Mouse (Mus musculus): ENCODE data around the gene Esr1.
"Not testable (repeated sequence)": the region's sequence is repeated elsewhere in the genome, so short reads cannot be mapped to it uniquely, and the experiment has no call there.

The Esr1 gene

GRCm38 (mm10) chr10:4611386-4612155 is at the start of gene Esr1:
Gene Esr1 (plus strand): TSS chr10:4611593.
- peak; percentile 31 for DNase-seq (ENCODE audit: low read depth)

- no peak for DNase-seq (ENCODE audit: low read depth)
Observed at GRCm38 (mm10) chr10:4565148-4565547, 46.2 kb upstream of the Esr1 start.

GRCm38 (mm10) chr10:4570778-4571177 is 40.6 kb upstream of the Esr1 start:
- DNase-seq (ENCODE audit: low read depth), result no peak

GRCm38 (mm10) chr10:4571304-4571703 is 40.1 kb upstream of the Esr1 start:
- no peak for DNase-seq (ENCODE audit: low read depth)

- no peak for DNase-seq (ENCODE audit: low read depth)
Observed at GRCm38 (mm10) chr10:4581905-4582304, 29.5 kb upstream of the Esr1 start.

- DNase-seq (ENCODE audit: low read depth), result no peak
Observed at GRCm38 (mm10) chr10:4586691-4587090, 24.7 kb upstream of the Esr1 start.

GRCm38 (mm10) chr10:4589576-4589975 is 21.8 kb upstream of the Esr1 start:
- no peak for DNase-seq (ENCODE audit: low read depth)

- no peak for DNase-seq (ENCODE audit: low read depth)
Observed at GRCm38 (mm10) chr10:4590956-4591355, 20.4 kb upstream of the Esr1 start.

- DNase-seq (ENCODE audit: low read depth), result no peak
Observed at GRCm38 (mm10) chr10:4593828-4594227, 17.6 kb upstream of the Esr1 start.

GRCm38 (mm10) chr10:4597211-4597610 is 14.2 kb upstream of the Esr1 start:
- no peak for DNase-seq (ENCODE audit: low read depth)

- no peak for DNase-seq (ENCODE audit: low read depth)
Observed at GRCm38 (mm10) chr10:4598244-4598842, 13.1 kb upstream of the Esr1 start.

GRCm38 (mm10) chr10:4598916-4599315 is 12.5 kb upstream of the Esr1 start:
- no peak for DNase-seq (ENCODE audit: low read depth)

- no peak for DNase-seq (ENCODE audit: low read depth)
Observed at GRCm38 (mm10) chr10:4599591-4599990, 11.8 kb upstream of the Esr1 start.

GRCm38 (mm10) chr10:4600796-4601474 is 10.5 kb upstream of the Esr1 start:
- no peak for DNase-seq (ENCODE audit: low read depth)

- DNase-seq (ENCODE audit: low read depth), result not testable (repeated sequence)
Observed at GRCm38 (mm10) chr10:4601612-4602011, 9.8 kb upstream of the Esr1 start.

GRCm38 (mm10) chr10:4602466-4602865 is 8.9 kb upstream of the Esr1 start:
- DNase-seq (ENCODE audit: low read depth), result no peak

GRCm38 (mm10) chr10:4604527-4605209 is 6.7 kb upstream of the Esr1 start:
- peak; percentile 27 for DNase-seq (ENCODE audit: low read depth)

- DNase-seq (ENCODE audit: low read depth), result peak; percentile 20
Observed at GRCm38 (mm10) chr10:4610234-4610633, 1.2 kb upstream of the Esr1 start.

GRCm38 (mm10) chr10:4612313-4613036 is 1.1 kb downstream of the Esr1 start:
- peak; percentile 19 for DNase-seq (ENCODE audit: low read depth)

- peak; percentile 40 for DNase-seq (ENCODE audit: low read depth)
Observed at GRCm38 (mm10) chr10:4618026-4618425, 6.6 kb downstream of the Esr1 start.

GRCm38 (mm10) chr10:4618686-4619085 is 7.3 kb downstream of the Esr1 start:
- no peak for DNase-seq (ENCODE audit: low read depth)

- DNase-seq (ENCODE audit: low read depth), result not testable (repeated sequence)
Observed at GRCm38 (mm10) chr10:4619426-4619825, 8.0 kb downstream of the Esr1 start.

All from fibroblast of lung, adult 2 months (primary cell).